Mouse (Mus musculus) heart, embryonic 13.5 days (tissue): ENCODE measurements at regions not wholly inside any gene's neighbourhood (a gene's known extent, or its start where the extent isn't known, plus 50 kb on each side); places are given as distances from the start of the nearest gene placed in this dataset.
"Not testable (repeated sequence)": the region's sequence is repeated elsewhere in the genome, so short reads cannot be mapped to it uniquely, and the experiment has no call there.

ENCODE experiments used
- ATAC-seq: fragments of 200-750 bp; cut with Nextera tagmentation; 2 replicates; pipeline ENCODE4 v1.8.0; 2017; ENCODE audit warnings: moderate TSS enrichment; ENCODE audit not compliant: insufficient number of reproducible peaks, low FRiP score, low TSS enrichment; ENCODE audit errors: extremely low read depth
- H3K27ac ChIP-seq: fragments of 300-500 bp; sonication (generic); replicated peaks from 2 replicates; pipeline ENCODE4 v1.5.1; 2015; ENCODE audit warnings: moderate library complexity, mild to moderate bottlenecking, inconsistent platforms
- H3K27me3 ChIP-seq: fragments of 300-500 bp; sonication (generic); replicated peaks from 2 replicates; pipeline ENCODE4 v1.6.1; 2015; ENCODE audit warnings: mild to moderate bottlenecking, inconsistent platforms
- H3K36me3 ChIP-seq: fragments of 300-500 bp; sonication (generic); 2 replicates; pipeline ENCODE4 v1.6.1; 2015; ENCODE audit warnings: mild to moderate bottlenecking, inconsistent platforms
- H3K4me1 ChIP-seq: fragments of 300-500 bp; sonication (generic); 2 replicates; pipeline ENCODE4 v1.6.1; 2015; ENCODE audit warnings: inconsistent platforms
- H3K4me2 ChIP-seq: fragments of 300-500 bp; sonication (generic); 2 replicates; pipeline ENCODE4 v1.6.1; 2015; ENCODE audit warnings: inconsistent platforms, mild to moderate bottlenecking, moderate library complexity
- H3K4me3 ChIP-seq: fragments of 300-500 bp; sonication (generic); 2 replicates; pipeline ENCODE4 v1.5.1; 2015; ENCODE audit warnings: moderate library complexity, mild to moderate bottlenecking, inconsistent platforms
- H3K9ac ChIP-seq: fragments of 300-500 bp; sonication (generic); 2 replicates; pipeline ENCODE4 v1.6.1; 2015; ENCODE audit warnings: inconsistent platforms, mild to moderate bottlenecking, moderate library complexity
- H3K9me3 ChIP-seq: fragments of 300-500 bp; sonication (generic); 2 replicates; pipeline ENCODE4 v1.6.1; 2016; ENCODE audit warnings: inconsistent platforms
- WGBS: fragments of 180-500 bp; shearing (Covaris S2); methylation state at CpG from one replicate; pipeline ENCODE4 v1.1.7; 2015; ENCODE audit warnings: mixed read lengths; 5-methylcytosine and 5-hydroxymethylcytosine counted together

DNA sequence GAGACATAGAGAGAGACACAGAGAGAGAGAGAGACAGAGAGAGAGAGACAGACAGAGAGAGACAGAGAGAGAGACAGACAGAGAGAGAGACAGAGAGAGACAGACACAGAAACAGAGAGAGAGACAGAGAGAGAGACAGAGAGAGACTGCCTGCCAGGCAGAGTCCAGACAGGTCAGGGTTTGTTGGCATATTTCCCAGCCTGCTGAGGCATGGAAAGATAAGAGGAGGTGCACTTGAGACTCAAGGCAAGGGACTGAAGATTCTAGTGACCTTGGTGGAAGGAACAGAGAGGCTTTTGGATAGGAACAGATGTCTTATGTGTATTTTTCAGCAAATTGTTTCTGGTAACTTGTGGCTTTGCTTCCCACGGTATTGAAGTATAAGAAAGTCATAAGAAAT is 186.5 kb downstream of the Osr1 start:
- no peak overlapping the region for H3K27ac ChIP-seq
- no peaks in the 10 kb centered on the region for H3K36me3 ChIP-seq
- ATAC-seq = no peak
- H3K4me1 ChIP-seq = peaks cover 6% of the 10 kb centered on the region
- H3K9me3 ChIP-seq = no peaks in the 10 kb centered on the region
- no peak overlapping the region for H3K4me2 ChIP-seq
- H3K9ac ChIP-seq = no peak overlapping the region
- no peak overlapping the region for H3K4me3 ChIP-seq
- no peaks in the 10 kb centered on the region for H3K27me3 ChIP-seq
- WGBS = 42% methylated on average over 1 of the region's 1 CpGs

DNA sequence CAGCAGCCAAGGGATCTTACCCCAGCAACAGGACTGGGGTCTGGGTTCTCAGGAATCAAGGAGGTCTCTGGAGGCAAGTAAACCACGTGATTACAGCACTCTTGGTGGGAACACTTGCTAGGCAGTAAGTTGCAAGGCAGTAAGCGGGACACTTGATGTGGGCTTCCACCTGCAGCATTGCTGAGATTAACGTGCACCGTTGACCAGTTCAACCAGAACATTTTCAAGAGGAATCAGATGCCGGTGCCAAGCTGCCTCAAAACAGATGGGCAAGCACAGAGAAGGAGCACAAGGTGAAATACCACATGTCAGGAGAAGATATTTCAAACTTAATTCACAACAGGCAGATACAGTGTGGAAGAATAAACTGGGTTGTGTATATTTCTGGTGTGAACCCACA is 190.9 kb downstream of the Osr1 start:
- H3K9me3 ChIP-seq = no peaks in the 10 kb centered on the region
- H3K9ac ChIP-seq = no peak overlapping the region
- peaks cover 6% of the 10 kb centered on the region for H3K4me1 ChIP-seq
- no peak overlapping the region for H3K4me3 ChIP-seq
- H3K4me2 ChIP-seq = no peak overlapping the region
- no peak for ATAC-seq
- no peak overlapping the region for H3K27ac ChIP-seq
- H3K36me3 ChIP-seq = no peaks in the 10 kb centered on the region
- 62% methylated on average over 5 of the region's 5 CpGs for WGBS
- H3K27me3 ChIP-seq = no peaks in the 10 kb centered on the region

DNA sequence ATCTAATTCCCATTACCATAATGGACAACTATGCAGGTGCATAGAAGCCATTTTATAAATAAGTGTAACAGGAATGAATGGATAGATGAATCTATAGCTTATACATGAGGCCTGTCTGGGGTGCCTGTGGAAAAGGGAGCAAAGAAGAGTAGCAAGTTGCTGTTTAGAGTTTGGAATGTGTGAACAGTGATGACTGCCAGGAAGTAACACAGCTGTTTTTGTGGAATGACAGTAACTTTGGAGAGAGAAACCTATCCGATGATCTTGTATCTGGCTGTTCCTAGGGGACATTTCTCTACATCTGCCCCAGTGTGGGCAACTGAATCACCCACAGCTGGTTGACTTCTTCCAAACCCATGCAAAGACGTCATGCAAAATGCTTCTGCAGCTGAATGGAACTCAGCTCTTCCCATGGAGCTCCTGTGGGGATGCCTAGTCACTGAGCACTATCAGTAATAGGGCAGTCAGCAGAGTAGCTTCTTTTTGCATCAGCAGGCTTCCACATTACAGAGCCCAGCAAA is 192.4 kb downstream of the Osr1 start:
- WGBS = 52% methylated on average over 2 of the region's 2 CpGs
- H3K9me3 ChIP-seq, ATAC-seq, H3K4me2 ChIP-seq, H3K4me3 ChIP-seq, H3K36me3 ChIP-seq, H3K9ac ChIP-seq, H3K27me3 ChIP-seq, H3K4me1 ChIP-seq, H3K27ac ChIP-seq: not testable (repeated sequence)

DNA sequence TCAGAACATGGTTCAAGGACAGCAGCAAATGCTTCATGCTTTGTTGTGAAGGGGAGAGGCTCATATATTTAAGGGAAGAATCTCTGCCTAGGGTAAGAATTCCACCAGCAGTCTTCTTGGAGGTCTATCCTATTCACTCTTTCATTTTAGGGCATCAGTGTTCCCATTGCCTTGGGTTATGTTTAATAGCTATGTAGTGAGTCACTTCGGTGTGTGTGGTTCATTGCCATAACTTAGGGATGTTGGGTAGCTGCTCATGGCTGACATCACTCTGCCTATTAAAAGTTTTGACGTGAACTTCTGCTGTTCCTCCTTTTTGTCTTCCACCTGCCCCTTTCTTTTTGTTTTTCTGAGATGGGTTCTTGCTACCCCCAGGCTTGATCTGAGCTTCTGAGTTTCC is 192.9 kb downstream of the Osr1 start:
- no peak overlapping the region for H3K4me2 ChIP-seq
- no peaks in the 10 kb centered on the region for H3K9me3 ChIP-seq
- H3K4me3 ChIP-seq = no peak overlapping the region
- no peak overlapping the region for H3K27ac ChIP-seq
- no peak overlapping the region for H3K9ac ChIP-seq
- H3K4me1 ChIP-seq = no peaks in the 10 kb centered on the region
- WGBS = 81% methylated on average over 2 of the region's 2 CpGs
- H3K27me3 ChIP-seq = no peaks in the 10 kb centered on the region
- H3K36me3 ChIP-seq = no peaks in the 10 kb centered on the region
- no peak for ATAC-seq

DNA sequence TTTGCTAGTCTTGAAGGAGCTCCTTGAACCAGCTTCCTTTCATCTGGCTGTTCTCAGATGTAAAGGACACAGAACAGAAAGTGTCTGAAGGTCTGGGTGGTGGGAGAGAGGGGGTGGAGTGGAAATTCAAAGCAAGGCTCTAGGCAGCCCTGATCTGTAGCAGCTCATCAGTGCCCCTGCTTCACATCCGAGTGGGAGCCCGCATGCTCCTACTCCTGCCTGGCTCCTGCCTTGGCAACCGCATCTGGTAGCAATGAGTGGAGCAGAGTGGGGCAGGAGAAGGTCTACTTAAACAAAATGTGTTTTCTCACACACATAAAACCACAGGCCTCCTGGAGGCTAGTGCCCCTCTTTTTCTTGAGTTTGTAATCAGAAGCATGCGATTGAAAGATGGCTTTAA is 201.0 kb downstream of the Osr1 start:
- H3K4me2 ChIP-seq = no peak overlapping the region
- no peak overlapping the region for H3K27ac ChIP-seq
- WGBS = 81% methylated on average over 4 of the region's 4 CpGs
- no peaks in the 10 kb centered on the region for H3K36me3 ChIP-seq
- no peaks in the 10 kb centered on the region for H3K9me3 ChIP-seq
- H3K27me3 ChIP-seq = no peaks in the 10 kb centered on the region
- ATAC-seq = no peak
- H3K4me3 ChIP-seq = no peak overlapping the region
- no peaks in the 10 kb centered on the region for H3K4me1 ChIP-seq
- H3K9ac ChIP-seq = no peak overlapping the region

DNA sequence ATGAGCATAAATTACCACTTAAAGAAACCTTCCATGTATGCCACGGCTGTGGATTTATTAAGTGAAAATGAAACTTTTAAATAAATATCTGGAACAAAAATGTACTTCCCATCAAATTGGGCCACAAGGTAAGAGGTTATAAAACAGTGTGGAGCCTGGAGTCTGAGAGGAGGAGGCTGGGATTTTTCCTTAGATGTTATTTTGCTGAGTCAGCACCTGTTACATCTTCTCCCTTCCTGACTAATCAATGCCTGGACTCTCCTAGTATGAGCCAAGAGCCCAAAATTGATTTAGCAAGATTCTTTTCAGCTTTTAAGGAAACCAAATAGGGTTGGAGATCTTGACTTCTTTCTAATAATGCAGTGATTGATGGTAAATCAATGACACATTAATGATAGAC is 203.0 kb downstream of the Osr1 start:
- no peaks in the 10 kb centered on the region for H3K27me3 ChIP-seq
- no peaks in the 10 kb centered on the region for H3K4me1 ChIP-seq
- H3K27ac ChIP-seq = no peak overlapping the region
- ATAC-seq = no peak
- no peak overlapping the region for H3K4me3 ChIP-seq
- H3K9ac ChIP-seq = no peak overlapping the region
- WGBS = 71% methylated on average over 1 of the region's 1 CpGs
- no peak overlapping the region for H3K4me2 ChIP-seq
- no peaks in the 10 kb centered on the region for H3K9me3 ChIP-seq
- no peaks in the 10 kb centered on the region for H3K36me3 ChIP-seq

DNA sequence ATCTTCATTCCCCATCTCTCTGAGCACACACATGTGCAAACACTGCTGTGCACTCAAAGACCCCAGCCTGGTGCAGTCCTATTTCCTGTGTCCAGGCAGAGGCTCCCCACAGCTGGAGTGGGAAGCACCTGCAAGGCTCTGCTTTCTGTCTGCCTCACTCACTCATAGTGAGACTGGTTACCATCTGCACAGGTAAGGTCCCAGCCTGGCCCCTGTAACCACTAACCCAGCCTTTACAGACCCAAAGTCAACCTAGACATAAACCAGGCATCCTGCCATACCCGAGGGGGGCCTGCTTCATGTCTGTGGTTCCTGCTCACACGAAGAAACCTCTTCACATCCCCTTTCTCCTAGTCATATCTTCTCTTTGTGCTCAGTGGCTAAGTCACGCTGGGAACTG is 232.4 kb downstream of the Osr1 start:
- no peak for ATAC-seq
- Histone ChIP-seq H3K27ac (no peak overlapping the region), H3K4me3 (no peak overlapping the region), H3K4me1 (peaks cover 9% of the 10 kb centered on the region), H3K27me3 (no peaks in the 10 kb centered on the region), H3K9ac (no peak overlapping the region), H3K36me3 (no peaks in the 10 kb centered on the region), H3K9me3 (no peaks in the 10 kb centered on the region), H3K4me2 (no peak overlapping the region)
- 28% methylated on average over 3 of the region's 3 CpGs for WGBS

DNA sequence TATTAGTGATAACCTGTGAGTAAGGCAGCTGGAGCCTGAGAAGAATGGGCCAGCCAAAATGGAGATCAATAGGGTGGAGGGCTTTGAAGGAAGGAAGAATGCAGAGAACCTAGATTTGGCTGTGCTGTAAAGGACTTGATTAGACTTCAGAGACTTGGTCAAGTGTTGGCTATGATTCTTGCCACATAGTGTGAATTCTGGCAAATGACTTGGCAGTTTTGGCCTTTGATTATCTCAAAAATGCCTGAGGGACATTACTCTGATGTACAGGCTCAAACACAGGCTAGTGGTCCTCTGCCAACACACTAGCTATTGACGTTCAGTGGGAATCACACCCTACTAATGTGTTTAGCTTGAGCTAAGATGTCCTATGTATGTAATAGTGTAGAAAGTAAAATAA is 237.5 kb downstream of the Osr1 start:
- WGBS = 56% methylated on average over 1 of the region's 1 CpGs
- H3K9ac ChIP-seq = no peak overlapping the region

DNA sequence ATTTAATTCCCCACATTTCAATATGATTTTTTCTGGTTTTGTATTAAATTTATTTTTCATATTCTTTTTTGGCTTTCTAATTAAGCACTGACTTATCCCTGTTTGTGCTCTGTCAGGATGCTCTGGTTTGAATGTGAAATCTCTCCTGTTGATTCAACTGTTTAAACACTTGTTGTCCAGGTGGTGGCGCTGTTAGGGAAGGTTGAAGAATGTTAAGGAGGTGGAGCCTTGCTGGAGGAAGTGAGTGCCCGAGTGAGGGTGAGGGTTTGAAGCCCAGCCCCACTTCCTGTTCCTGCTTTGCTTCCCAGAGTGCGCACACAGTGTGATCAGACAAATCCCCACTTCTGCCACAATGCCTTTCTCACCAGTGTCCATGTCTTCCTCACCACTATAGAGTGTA is 263.4 kb downstream of the Osr1 start:
- no peak for ATAC-seq
- Histone ChIP-seq H3K36me3 (no peaks in the 10 kb centered on the region), H3K27me3 (no peaks in the 10 kb centered on the region), H3K9me3 (no peaks in the 10 kb centered on the region), H3K4me3 (no peak overlapping the region), H3K4me1 (no peaks in the 10 kb centered on the region), H3K27ac (no peak overlapping the region), H3K9ac (no peak overlapping the region), H3K4me2 (no peak overlapping the region)
- WGBS = 53% methylated on average over 3 of the region's 3 CpGs

More for the DNA sequence above, 237.5 kb downstream of the Osr1 start:
- no peak overlapping the region for H3K27ac ChIP-seq
- H3K4me2 ChIP-seq = no peak overlapping the region
- H3K27me3 ChIP-seq = no peaks in the 10 kb centered on the region
- H3K36me3 ChIP-seq = no peaks in the 10 kb centered on the region
- H3K4me3 ChIP-seq = no peak overlapping the region
- H3K4me1 ChIP-seq = no peaks in the 10 kb centered on the region
- no peaks in the 10 kb centered on the region for H3K9me3 ChIP-seq
- no peak for ATAC-seq

DNA sequence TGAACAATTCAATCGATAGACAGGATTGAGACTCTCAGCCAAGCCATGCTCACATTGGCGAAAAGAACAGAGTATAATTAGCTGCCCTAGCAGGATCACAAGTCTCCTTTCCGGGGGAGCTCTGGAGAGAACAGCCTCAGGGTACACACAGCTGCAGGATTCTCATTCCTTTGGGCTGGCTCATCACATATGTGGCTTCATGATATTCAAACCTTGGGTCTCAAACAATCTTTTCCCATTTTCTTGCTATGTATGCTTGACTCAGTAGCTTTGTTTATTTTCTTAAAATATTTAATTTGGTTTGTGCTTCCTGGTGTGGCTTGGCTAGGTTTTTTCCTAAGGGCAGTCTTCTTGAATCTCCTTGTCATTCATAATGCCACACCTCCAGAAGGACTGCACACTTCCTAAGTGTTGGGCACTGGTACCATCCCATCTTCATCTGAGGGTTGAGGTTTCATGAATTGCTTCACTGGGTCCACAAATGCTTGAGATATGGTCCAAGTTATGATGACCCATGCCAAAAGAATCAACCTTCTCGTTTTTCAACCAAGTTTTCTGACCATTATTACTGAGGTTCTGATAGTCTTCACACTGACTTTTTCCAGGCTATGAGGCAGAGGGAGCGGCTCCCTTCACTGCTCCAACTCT is 269.4 kb downstream of the Osr1 start:
- Histone ChIP-seq H3K36me3 (no peaks in the 10 kb centered on the region), H3K27ac (no peak overlapping the region), H3K4me3 (no peak overlapping the region), H3K9ac (no peak overlapping the region), H3K9me3 (no peaks in the 10 kb centered on the region), H3K27me3 (no peaks in the 10 kb centered on the region), H3K4me1 (no peaks in the 10 kb centered on the region), H3K4me2 (no peak overlapping the region)
- no peak for ATAC-seq
- 65% methylated on average over 5 of the region's 5 CpGs for WGBS

DNA sequence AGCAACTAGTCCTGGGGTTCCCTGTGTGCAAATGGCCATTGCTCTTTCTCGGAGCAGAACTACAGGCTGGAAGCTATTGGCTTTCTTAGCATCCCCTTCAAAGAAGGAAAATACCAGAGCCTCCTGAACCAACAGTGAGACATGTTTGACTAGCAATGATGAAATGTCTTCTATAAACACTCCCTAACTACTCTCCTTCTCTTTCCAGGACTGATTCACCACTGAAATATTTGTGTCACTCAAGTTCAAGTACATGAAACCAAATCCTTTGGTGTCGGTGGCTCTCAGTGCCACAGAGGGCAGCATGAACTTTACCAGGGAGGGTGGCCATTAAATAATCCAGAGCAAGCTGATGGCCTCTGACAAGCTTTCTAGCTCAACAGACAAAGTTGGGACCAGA is 270.0 kb downstream of the Osr1 start:
- Histone ChIP-seq H3K4me1 (no peaks in the 10 kb centered on the region), H3K36me3 (no peaks in the 10 kb centered on the region), H3K4me2 (no peak overlapping the region), H3K27me3 (no peaks in the 10 kb centered on the region), H3K4me3 (no peak overlapping the region), H3K9me3 (no peaks in the 10 kb centered on the region), H3K9ac (no peak overlapping the region), H3K27ac (no peak overlapping the region)
- no peak for ATAC-seq
- WGBS = 59% methylated on average over 2 of the region's 2 CpGs

DNA sequence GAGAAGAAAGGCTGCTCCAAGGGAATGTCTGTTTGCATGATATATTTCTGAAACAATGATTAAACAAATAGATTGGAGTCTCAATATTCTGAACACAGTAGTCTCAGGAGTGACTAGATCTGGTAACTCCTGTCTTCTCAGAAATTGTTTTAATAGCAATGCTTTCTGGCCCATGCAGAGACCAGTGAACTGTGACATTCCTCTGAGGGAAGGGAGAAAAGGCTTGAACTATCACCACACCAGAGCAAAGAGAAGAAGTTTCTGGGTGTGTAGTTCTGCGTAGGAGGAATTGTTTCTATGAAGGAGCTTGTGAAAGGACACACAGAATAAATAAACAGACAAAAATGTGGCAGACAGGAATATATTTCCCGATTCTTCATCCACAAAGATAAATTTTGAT is 277.1 kb downstream of the Osr1 start:
- Histone ChIP-seq H3K4me2 (no peak overlapping the region), H3K27ac (no peak overlapping the region), H3K4me1 (no peaks in the 10 kb centered on the region), H3K9me3 (no peaks in the 10 kb centered on the region), H3K9ac (no peak overlapping the region), H3K27me3 (no peaks in the 10 kb centered on the region), H3K36me3 (no peaks in the 10 kb centered on the region), H3K4me3 (no peak overlapping the region)
- ATAC-seq = no peak
- 63% methylated on average over 2 of the region's 2 CpGs for WGBS
